Mouse (Mus musculus): Measurements from ENCODE around the gene Tmem80.

GRCm38 (mm10) chr7:141330706-141331105, 3.2 kb downstream of the Tmem80 start:
- TF ChIP-seq CTCF (IDR thresholded peaks at IDR 0.05; ENCODE audit: borderline replicate concordance, control insufficient read depth, extremely low read depth, insufficient read depth, low read length, poor library complexity), result no peak
- no peak for TF ChIP-seq POLR2A (IDR thresholded peaks at IDR 0.05; ENCODE audit: control insufficient read depth, extremely low read depth, insufficient read depth, low read length, poor library complexity)
